In genomic region chr7:94281529-94281928, GRCm38 (mm10) we compare ENCODE assay signal across 20 mouse cellular contexts.
DNase-seq lines count a peak whose midpoint lies in the region; ATAC-seq lines count a peak whose summit lies in the region.
"Had no signal": no experiment of that assay in that cellular context is flagged by ENCODE, and none has a peak within 500 bp of the region (broad histone marks: within the 10 kb centered on the region; RNA-seq: fewer than 3 reads in every experiment).

No protein-coding gene starts in this region.

- no peak for DNase-seq in hindbrain, embryonic 11.5 days (ENCODE audit: low spot score)
- no peak for DNase-seq in hindbrain, embryonic 10.5 days (ENCODE audit: low spot score)
- no peak for DNase-seq in neural tube, embryonic 10.5 days (ENCODE audit: extremely low spot score, low spot score)
- no peak for DNase-seq in heart, adult 18-20 months
- DNase-seq: adrenal gland, postnatal 10 days; cerebellum, adult 11 months; cerebellum, adult 8-10 months; cerebellum, postnatal 14 days; embryo, embryonic 11 days; gastrocnemius, postnatal 10 days; heart, adult 2 months; heart, postnatal 36 days had no signal

- no peaks in the 10 kb centered on the region for H3K4me1 ChIP-seq in hindbrain, embryonic 11.5 days (replicated peaks; ENCODE audit: control insufficient read depth, insufficient read depth, low read length)
- no peaks in the 10 kb centered on the region for H3K4me1 ChIP-seq in hindbrain, embryonic 10.5 days (replicated peaks)
- no peaks in the 10 kb centered on the region for H3K4me1 ChIP-seq in neural tube, embryonic 12.5 days
- no peaks in the 10 kb centered on the region for H3K4me1 ChIP-seq in hindbrain, embryonic 16.5 days (ENCODE audit: control insufficient read depth, insufficient read depth, low read depth, low read length)
- no peaks in the 10 kb centered on the region for H3K4me1 ChIP-seq in heart, embryonic 11.5 days (ENCODE audit: control insufficient read depth, insufficient read depth, low read length)
- H3K4me1 ChIP-seq: embryonic facial prominence, embryonic 15.5 days; forebrain, embryonic 10.5 days; forebrain, embryonic 15.5 days; heart, embryonic 12.5 days had no signal

- no peak overlapping the region for H3K27ac ChIP-seq in hindbrain, embryonic 11.5 days (ENCODE audit: low read depth, low read length)
- H3K27ac ChIP-seq in hindbrain, embryonic 10.5 days, result no peak overlapping the region
- no peak overlapping the region for H3K27ac ChIP-seq in neural tube, embryonic 12.5 days
- H3K27ac ChIP-seq in hindbrain, embryonic 16.5 days (ENCODE audit: low read depth, low read length), result no peak overlapping the region
- no peak overlapping the region for H3K27ac ChIP-seq in heart, embryonic 11.5 days (ENCODE audit: low read depth, low read length)
- H3K27ac ChIP-seq: embryonic facial prominence, embryonic 15.5 days; forebrain, embryonic 10.5 days; forebrain, embryonic 15.5 days; heart, adult 2 months had no signal

- H3K9ac ChIP-seq in hindbrain, embryonic 11.5 days (ENCODE audit: low read depth, low read length), result no peak overlapping the region
- H3K9ac ChIP-seq in neural tube, embryonic 12.5 days, result no peak overlapping the region
- H3K9ac ChIP-seq in hindbrain, embryonic 16.5 days (ENCODE audit: low read depth, low read length), result no peak overlapping the region
- H3K9ac ChIP-seq in heart, embryonic 11.5 days (ENCODE audit: low read depth, low read length), result no peak overlapping the region
- H3K9ac ChIP-seq: embryonic facial prominence, embryonic 15.5 days; forebrain, embryonic 15.5 days; heart, embryonic 12.5 days had no signal

- H3K4me2 ChIP-seq in hindbrain, embryonic 11.5 days (replicated peaks; ENCODE audit: low read depth, low read length), result no peak overlapping the region
- no peak overlapping the region for H3K4me2 ChIP-seq in neural tube, embryonic 12.5 days (replicated peaks)
- no peak overlapping the region for H3K4me2 ChIP-seq in hindbrain, embryonic 16.5 days (ENCODE audit: low read length)
- H3K4me2 ChIP-seq in heart, embryonic 11.5 days, result no peak overlapping the region
- H3K4me2 ChIP-seq: embryonic facial prominence, embryonic 15.5 days; forebrain, embryonic 15.5 days; heart, embryonic 12.5 days had no signal

- no peaks in the 10 kb centered on the region for H3K36me3 ChIP-seq in hindbrain, embryonic 11.5 days (ENCODE audit: control insufficient read depth, insufficient read depth, low read length)
- no peaks in the 10 kb centered on the region for H3K36me3 ChIP-seq in hindbrain, embryonic 10.5 days
- no peaks in the 10 kb centered on the region for H3K36me3 ChIP-seq in neural tube, embryonic 12.5 days
- no peaks in the 10 kb centered on the region for H3K36me3 ChIP-seq in hindbrain, embryonic 16.5 days (ENCODE audit: control insufficient read depth, insufficient read depth, low read length)
- no peaks in the 10 kb centered on the region for H3K36me3 ChIP-seq in heart, embryonic 11.5 days (ENCODE audit: control insufficient read depth, insufficient read depth, low read length)
- H3K36me3 ChIP-seq: embryonic facial prominence, embryonic 15.5 days; forebrain, embryonic 10.5 days; forebrain, embryonic 15.5 days; heart, embryonic 12.5 days had no signal

- WGBS in hindbrain, embryonic 11.5 days, result 64% methylated on average over 3 of the region's 3 CpGs
- 83% methylated on average over 3 of the region's 3 CpGs for WGBS in hindbrain, embryonic 10.5 days
- WGBS in neural tube, embryonic 12.5 days, result 68% methylated on average over 3 of the region's 3 CpGs
- 53% methylated on average over 3 of the region's 3 CpGs for WGBS in hindbrain, embryonic 16.5 days
- WGBS in heart, embryonic 11.5 days (ENCODE audit: insufficient replicate concordance), result 68% methylated on average over 3 of the region's 3 CpGs

- peak; percentile 85 for ATAC-seq in hindbrain, embryonic 11.5 days (ENCODE audit: low FRiP score)
- ATAC-seq in neural tube, embryonic 12.5 days (ENCODE audit: low FRiP score, low read depth), result peak; percentile 72
- ATAC-seq in hindbrain, embryonic 16.5 days, result peak; percentile 56
- no peak for ATAC-seq in heart, embryonic 11.5 days (replicated peaks; ENCODE audit: insufficient number of reproducible peaks, low FRiP score, low TSS enrichment)
- ATAC-seq: forebrain, embryonic 15.5 days had no signal

- H3K9me3 ChIP-seq in hindbrain, embryonic 11.5 days (ENCODE audit: control insufficient read depth, low read length), result no peaks in the 10 kb centered on the region
- H3K9me3 ChIP-seq in hindbrain, embryonic 10.5 days, result no peaks in the 10 kb centered on the region
- H3K9me3 ChIP-seq in neural tube, embryonic 12.5 days, result no peaks in the 10 kb centered on the region
- no peaks in the 10 kb centered on the region for H3K9me3 ChIP-seq in hindbrain, embryonic 16.5 days (ENCODE audit: control insufficient read depth, low read length)
- H3K9me3 ChIP-seq in heart, embryonic 11.5 days (replicated peaks; ENCODE audit: control insufficient read depth, low read length), result no peaks in the 10 kb centered on the region
- H3K9me3 ChIP-seq: embryonic facial prominence, embryonic 15.5 days; forebrain, embryonic 10.5 days; forebrain, embryonic 15.5 days; heart, embryonic 12.5 days had no signal

- no peak overlapping the region for H3K4me3 ChIP-seq in hindbrain, embryonic 11.5 days (ENCODE audit: low read depth, low read length)
- no peak overlapping the region for H3K4me3 ChIP-seq in hindbrain, embryonic 10.5 days
- no peak overlapping the region for H3K4me3 ChIP-seq in neural tube, embryonic 12.5 days
- H3K4me3 ChIP-seq in hindbrain, embryonic 16.5 days (ENCODE audit: low read length), result no peak overlapping the region
- no peak overlapping the region for H3K4me3 ChIP-seq in heart, embryonic 11.5 days (ENCODE audit: low read depth, low read length)
- H3K4me3 ChIP-seq: embryonic facial prominence, embryonic 15.5 days; erythroblast, embryonic 14.5 days; forebrain, embryonic 10.5 days; forebrain, embryonic 15.5 days; heart, adult 2 months; heart, embryonic 12.5 days had no signal

- H3K27me3 ChIP-seq in hindbrain, embryonic 11.5 days (ENCODE audit: control insufficient read depth, insufficient read depth, low read length), result no peaks in the 10 kb centered on the region
- no peaks in the 10 kb centered on the region for H3K27me3 ChIP-seq in hindbrain, embryonic 10.5 days (ENCODE audit: insufficient read depth, poor library complexity, severe bottlenecking)
- no peaks in the 10 kb centered on the region for H3K27me3 ChIP-seq in neural tube, embryonic 12.5 days (replicated peaks)
- no peaks in the 10 kb centered on the region for H3K27me3 ChIP-seq in hindbrain, embryonic 16.5 days (replicated peaks; ENCODE audit: control insufficient read depth, insufficient read depth, low read length)
- no peaks in the 10 kb centered on the region for H3K27me3 ChIP-seq in heart, embryonic 11.5 days (ENCODE audit: control insufficient read depth, insufficient read depth, low read length)
- H3K27me3 ChIP-seq: embryonic facial prominence, embryonic 15.5 days; forebrain, embryonic 15.5 days; heart, embryonic 12.5 days had no signal
